Mouse (Mus musculus): ENCODE results near the gene Ccdc12.
A peak's percentile ranks its signal among the peaks of the same experiment; 100 is the strongest.

Ccdc12 gene

DNA sequence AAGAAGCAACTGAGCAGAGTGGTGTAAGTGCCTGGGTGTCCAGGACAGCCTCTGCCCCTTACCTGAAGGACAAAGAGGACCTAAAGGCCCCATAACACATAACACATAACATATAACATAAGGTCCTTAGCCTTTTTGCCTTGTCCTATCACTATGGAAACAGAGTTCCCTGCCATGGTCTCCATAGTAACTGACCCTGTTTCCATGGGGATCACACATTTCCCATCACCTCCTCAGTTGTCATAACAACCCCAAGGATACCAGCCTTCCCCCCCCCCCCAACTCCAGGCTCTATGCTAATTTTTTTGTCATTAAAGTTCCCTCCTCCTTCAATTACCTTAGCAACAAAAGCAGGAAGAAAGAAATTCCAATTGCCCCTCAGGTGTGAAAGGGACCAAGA, 6.5 kb upstream of the Ccdc12 start:
- no peak for DNase-seq

DNA sequence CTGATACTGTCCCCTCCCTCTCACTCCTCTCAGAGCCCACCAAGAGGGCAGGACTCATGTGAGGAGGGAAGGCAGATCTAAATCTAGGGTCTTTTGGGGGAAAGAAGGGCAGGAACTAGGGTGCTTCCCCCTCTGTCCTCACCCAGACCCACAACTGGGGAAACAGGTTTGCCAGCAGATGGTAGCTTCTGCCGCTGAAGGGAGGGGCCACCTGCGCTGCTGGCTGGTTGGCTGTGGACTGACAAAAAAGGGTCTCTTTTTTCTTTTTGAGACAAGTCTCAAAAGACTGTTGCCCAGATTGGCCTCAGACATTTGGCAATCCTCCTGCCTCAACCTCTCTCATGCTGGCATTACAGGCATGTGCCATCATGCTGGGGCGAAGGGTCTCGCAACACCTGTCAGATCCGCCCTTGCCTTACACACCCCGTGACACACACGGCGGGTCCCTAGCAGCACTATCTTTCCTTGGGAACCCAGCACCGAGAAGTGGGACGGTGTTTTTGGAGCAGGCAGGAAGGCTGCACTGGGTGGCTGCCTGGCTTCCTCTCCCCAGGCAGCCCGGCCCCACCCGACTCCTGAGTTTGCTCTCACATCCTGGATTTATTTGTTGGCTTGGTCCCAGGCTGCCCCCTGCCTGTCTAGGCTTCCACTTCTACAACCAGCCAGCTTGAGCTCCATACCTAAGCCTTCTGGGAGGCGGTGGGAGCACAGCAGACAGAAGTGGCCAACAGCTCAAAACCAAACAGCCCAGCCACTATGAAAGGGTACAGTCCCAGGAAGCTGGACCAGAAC, 4.2 kb upstream of the Ccdc12 start:
- DNase-seq, result no peak

DNA sequence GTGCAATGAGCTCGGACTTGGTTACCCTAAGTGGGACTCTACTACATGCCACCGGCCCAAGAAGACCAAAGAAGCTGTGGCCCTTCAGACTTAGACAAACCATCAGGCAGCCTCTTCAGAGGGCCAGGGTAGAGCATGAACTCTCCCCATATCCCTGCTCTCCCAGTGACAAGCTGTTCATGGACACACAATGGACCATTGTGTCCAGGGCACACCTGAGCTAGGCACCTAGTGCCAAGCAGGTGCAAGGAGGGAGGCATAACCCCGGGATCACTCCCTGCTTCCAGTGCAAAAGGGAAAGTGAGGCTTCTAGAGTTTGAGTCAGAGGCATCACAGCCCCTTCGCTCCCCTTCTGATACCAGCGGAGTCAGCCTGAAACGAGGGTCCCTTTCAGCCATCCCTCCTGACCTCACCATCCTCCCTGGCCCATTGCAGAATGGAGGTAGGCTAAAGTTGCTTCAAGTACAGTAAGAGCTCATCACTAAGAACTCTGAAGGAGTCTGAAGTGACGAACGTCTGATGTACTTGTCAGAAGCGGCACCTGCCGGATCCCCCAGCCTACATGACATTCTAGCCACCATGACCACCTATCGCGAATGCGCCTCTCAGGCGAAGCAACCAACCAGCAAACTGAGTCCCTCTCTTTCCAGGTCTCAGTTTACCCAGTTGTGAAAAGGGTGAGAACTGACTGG, 3.2 kb upstream of the Ccdc12 start:
- no peak for DNase-seq

DNA sequence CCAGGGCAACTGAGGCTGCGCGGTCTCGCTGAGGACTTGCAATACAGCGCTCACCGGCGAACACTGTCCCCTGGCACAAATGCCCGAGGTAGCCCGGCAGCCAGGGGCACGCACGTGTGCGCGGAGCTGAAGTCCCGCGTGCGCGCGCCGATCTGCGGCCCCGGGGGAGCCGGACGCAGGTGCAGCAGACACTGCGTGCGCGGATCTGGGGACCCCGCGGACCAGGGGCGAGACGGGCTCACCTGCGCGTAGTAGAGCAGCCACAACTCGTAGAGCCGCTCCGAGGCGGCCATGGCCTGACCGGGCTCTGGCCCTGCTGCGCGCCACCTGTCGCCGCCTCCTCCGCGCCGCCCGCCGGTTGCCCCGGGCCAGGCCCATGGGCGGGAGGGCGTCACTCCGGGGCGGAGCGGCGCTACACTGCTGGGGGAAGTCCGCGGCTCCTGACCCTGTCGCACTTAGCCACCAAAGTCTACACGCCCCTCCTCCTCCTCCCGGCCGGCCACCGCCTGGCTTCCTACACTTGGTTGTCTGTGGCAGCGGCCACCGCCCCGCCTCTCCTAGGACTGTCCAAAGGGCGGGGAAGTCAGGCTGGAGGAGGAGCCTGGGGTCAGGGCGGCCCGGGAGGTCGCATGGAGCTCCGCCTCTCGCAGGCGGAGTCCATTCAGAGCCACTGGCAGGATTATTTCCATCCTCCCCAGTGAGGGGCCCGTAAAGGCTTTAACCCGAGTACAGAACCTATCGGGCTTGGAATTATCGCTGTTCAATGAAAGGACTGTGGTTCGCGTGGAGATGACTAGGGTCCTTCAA, 2.4 kb upstream of the Ccdc12 start, which contains the start of gene Nbeal2:
Gene Nbeal2 (minus strand): TSS at position 507 of the 807 bp plus-strand sequence.
- peak; percentile 78 to 82 for DNase-seq

DNA sequence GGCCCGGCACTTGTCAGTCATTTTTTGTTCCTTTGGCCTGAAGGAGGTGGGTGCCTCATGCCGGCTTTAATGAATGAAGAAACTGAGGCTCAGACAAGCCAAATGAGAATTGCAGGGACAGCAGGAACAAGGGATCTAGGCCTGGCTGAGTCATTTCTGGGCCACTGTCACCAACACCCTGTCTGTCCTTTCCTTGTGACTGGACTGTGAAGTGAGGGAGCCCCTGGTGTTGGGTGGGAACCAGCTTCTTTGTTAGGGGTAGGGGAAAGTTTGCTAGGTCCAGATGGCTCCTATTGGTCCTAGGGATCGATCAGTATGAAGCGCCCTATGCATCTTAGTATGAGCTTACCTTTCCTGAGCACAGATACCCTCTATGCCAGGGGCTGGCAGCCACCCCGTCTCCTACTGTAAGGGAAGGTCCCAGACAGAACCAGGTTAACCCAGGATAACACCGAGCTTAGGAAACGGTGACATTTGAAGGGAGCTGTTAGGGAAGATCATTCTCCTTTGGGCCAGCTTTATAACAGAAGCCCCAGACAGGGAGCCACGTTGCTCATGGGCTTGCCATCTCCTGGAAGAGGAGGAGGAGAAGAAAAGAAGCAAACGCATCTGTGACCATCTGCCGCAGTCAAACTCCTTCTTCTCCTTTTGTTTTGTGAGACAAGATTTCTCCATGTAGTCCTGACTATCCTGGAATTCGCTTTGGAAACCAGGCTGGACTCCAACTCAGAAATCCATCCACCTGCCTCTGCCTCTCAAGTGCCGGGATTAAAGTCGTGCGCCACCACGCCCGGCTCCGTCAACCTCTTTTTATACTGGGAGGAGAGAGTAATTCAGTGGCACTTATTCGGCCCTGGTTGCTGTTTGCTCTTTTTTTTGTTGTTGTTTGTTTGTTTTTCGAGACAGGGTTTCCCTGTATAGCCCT, 1.3 kb upstream of the Ccdc12 start:
- no peak for DNase-seq

DNA sequence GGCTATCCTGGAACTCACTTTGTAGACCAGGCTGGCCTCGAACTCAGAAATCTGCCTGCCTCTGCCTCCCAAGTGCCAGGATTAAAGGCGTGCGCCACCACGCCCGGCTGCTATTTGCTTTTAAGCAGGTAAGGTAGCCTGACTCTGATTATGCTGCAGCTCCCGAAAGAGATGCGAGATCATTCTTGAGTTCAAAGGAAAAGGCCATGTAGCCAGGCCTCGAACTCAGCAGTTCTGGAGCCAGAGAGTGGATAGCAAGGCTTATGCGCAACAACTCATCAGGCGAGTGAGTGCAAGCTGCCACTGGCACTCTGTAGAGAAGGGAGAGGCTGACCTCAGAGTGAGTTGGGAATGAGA, 674 bp upstream of the Ccdc12 start:
- no peak for DNase-seq

DNA sequence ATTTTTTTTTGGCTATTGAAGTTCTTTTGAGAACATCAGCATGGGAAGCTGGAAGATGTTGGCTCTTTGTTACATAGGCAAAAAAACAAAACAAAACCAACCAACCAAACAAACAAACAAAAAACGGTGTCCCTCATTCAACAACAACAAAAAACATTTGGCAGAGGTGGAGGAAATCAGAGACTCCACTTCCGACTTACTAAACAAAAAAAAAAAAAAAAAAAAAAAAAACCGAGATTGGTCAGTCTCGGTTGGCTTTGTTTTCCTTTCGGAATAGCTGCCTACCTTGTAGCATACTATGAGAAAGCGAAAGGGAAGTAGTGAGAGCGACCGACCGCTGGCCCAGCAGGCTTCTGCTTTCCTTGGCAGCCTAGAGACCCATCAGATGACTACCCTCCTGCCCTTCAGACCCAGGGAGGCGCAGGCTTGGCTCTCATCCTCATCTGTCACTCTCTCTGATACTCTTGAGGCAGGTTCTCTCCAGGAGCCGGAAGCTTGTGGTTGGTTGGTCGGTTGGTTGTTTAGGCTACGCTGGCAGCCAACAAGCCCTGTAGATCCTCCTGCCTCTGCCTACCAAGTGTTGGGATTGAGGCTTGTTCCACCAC, 1.3 kb downstream of the Ccdc12 start:
- DNase-seq, result no peak

DNA sequence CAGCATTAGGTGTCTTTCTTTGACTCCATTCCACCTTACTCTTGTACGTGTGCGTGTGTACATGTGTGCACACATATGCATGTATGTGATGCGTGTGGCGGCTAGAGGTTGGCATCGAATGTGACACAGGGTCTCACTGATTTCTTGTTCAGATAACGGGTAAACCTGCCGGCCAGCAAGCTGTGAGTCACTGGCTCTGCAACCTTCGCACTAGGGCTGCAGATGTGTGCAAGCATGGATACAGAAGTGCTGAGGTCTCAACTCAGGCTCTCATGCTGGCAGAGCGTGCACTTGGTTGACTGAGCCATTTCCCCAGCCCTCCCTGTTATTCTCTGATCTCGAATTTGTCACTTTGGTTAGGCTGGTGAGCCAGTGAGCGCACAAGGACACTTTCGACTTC, 3.2 kb downstream of the Ccdc12 start:
- DNase-seq, result no peak

DNA sequence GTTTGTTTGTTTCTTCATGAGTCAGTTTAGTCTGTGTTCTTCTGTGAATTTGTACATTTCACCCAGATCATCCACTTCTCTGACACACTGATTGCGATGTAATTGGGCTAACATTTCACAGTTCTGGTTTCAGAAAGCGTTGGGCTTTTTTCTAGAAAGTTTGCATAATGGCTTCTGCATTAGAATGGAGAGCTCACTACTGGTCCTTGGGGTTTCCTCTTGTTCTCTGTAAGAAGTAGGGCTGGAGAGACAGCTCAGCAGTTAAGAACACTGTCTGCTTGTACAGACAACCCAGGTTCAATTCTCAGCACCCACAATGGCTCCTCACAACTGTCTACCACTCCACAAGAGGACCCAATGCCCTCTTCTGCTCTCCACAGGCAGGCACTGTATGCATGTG, 3.9 kb downstream of the Ccdc12 start:
- no peak for DNase-seq

DNA sequence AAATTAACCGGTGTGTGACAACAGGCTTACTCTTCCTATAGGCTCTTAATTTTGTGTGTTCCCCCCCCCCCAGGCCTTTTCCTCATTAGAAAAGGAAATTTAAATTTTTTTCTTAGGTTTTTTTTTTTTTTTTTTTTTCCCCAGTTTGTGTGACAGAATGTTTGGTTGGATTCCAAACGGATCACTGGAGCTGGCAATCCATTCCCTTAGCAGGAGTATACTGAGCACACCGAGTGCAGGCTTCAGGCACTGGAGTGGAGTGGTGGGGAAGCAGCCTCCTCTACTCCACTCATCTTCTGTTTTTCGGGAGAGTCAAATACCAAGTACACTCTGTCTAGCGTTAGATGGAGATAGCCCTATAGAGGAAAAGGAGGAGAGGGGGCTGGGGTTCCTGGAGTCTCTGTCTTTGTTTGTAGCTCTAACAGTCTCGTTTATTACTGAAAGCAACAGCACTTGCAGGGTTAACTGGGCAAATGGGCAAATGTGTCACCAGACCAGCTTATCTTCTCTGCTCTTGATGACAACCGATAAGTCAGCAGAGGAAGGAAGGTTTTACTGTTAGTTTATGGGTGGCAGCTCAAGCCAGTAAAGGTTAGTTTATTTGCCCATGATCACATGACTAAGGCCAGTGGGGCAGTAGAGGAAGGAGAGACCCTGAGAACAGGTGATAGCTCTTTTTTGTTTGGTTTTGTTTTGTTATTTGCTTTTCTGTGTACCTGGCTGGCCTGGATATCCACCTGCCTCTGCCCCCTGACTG, 4.7 kb downstream of the Ccdc12 start:
- no peak for DNase-seq

DNA sequence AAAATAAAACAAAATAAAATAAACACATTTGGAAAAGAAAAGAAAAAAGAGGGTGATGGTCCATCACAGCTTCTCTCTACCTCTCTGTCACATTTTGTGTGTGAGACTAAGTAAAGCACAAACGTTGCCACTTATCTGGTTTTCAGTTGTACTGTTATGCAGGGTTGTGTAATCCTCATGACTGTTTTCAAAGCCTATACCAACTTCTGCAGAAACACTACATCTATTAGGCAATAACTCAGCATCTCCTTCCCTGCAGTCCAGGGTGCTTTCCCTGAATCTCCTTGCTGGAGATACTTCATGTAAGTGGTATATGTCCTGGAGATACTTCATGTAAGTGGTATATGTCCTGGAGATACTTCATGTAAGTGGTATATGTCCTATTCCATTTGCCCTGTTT, 6.5 kb downstream of the Ccdc12 start:
- DNase-seq, result no peak

DNA sequence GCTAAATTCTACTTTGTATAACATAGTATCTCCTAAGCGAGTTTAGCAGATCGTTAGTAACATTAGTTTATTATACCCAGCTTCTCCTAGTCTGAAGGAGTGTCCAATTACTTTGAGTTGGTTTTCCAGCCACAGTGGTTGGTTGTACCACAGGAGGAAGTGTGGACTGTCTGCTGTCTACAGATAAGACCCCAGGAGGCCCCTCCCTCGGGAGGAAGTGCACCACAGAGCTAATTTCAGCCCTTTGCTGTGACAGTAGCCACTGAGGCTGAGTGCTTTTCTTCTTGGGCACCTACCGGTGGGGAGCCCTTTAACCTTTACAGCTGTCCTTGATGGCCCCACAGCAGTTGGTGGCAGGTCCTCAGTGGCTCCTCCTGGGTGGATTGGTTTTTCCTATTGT, 9.6 kb downstream of the Ccdc12 start:
- no peak for DNase-seq

DNA sequence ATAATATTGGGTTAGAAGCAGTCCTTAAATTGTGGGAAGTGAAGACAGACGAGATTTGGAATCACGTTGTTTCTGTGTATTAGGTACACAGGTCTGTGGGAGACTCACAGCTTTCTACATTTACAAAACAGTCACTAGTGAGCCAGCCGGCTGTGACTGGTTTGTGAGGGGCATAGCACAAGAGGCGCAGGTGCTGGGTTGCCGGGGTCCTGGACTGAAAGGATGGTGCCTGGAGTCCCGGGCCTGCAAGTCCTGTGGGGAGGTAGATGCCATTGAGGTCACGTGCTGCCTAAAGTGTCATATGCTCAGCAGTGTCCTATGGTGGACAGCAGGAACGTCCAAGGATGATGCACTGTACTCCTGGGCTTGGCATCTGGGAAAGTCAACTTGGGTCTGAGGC, 10.1 kb downstream of the Ccdc12 start:
- DNase-seq, result no peak

DNA sequence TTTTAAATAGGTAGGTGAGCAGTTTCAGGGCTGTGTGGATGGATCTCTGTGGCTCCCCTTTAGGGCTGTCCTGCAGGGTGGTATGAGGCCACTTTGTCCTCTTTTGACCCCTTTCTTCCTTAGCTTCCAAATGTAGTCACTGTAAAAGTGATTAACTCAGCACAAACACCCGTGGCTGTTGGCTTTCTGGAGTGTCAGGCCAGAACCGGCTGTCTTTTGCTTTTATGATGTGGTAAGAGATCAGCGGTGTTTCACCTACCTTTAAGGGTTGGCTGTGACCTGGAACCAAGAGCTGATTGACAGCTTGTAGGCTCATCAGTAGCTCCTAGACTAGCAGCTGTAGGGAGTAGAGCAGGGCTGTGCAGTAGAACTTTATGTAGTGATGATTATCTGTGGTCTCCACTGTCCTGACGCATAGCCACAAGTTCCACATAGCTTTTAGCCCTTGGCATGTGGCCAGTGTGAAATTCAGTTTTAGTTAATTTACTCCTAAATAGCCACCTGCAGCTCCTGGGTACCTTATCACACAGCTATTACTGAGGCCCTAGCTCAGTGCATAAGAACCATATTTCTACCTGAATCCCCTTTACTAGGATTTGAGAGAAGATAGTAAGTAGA, 11.0 kb downstream of the Ccdc12 start:
- no peak for DNase-seq

DNA sequence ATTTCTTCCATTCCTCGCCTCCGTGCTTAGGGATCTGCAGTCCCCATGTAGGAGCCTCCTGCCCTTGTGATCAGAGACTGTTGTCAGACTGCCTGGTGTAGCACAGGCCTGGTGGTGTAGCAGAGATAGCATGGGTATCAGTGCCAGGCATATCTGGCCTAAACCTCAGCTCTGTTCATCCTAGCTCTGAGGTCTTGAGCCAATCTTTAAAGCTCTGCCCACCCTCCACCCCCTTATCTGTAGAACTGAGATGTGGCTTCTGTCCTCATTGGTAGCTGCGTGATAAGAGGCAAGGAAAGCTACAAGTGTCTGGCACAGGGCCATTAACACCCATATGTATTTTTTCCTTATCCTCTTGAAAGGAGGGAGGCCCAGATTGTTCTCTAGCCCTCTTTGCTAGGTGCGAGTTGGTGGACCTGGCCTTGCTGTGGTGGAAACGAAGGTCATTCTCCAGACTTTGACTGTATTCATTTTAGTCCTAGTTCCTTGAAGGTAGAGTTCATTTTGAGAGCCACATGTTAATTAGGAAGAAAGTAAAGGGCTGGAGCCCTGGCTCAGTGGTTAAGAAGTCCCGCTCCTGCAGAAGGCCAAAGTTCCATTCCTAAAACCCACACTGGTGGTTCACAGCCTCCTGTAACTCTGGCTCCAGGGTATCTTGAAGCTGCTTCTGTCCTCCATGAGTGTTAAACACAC, 12.4 kb downstream of the Ccdc12 start:
- no peak for DNase-seq

DNA sequence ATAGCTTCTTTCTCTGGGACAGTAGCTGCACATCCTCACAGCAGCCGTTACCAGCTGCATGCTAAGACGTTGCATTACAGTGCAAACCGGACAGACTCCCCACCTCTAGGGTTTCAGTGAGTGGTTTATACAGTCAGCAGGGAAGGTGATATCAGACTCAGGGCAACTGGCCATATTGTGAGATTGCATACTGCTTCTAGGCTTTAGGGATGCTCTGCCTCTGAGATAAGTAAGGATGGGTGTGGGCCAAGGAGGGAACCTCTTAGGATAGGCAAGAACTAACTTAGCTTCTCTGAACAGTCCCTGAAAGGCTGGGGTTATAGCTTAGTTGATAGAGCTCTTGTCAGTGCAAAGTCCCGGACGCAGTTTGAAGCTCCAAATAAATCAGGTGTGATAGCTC, 13.5 kb downstream of the Ccdc12 start:
- no peak for DNase-seq

DNA sequence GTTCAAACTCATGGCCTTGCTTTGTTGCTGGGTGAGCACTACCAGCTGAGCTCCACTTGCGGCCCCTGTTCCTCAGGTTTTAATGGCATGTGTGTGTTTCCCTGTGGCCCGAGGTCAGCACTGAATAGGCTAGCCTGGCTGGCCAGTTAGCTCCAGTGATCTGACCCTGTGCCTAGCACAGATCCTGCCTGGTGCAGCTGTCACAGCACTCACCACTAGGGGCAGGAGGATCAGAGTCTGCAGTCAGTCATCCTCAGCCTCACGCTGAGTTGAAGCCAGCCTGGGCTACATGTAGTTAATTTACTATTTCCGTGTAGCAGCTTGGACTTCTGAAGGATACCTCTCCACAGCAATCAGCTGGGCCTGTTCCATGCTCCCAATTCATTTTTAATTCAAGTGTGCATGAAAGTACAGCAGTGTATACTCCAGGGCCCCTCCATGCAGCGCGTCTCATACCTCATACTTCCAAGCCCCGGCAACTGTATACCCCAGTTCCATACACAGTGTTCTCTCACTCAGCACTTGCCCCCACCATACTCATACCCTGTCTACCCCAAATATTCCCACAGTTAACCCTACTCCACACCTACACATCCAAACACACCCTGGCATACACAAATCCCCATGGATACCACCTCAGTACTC, 16.3 kb downstream of the Ccdc12 start:
- DNase-seq, result peak; percentile 55 to 64

DNA sequence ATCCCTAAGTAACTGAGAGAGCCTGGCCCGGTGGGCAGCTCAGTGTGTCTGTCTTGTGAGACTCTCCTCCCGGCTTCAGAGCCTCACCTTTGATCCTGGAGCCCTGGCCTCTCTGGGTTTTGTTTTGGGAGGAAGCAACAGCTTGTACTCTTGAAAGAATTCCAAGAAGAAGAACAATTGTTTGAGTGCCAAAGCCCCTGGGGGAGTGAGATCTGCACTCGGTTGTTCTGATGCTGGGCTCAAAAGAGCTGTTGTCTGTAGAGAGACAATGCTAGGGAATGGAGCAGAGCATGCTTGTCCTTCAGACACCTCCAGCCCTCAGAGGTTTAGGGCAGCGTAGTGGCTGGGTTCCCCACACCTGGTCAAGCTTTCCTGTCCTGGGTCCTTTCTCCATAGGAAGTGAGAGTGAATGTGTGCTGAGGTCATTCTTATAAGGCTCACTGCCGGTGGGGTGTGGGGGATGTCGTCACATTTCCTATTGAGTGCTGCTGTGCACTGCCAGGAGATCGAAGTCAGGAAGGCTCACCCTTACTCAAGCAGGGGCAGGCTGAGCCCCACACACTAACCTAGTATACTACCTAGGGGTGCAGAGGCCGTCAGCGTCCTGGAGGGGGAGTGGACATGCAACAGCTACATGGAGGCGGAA, 16.9 kb downstream of the Ccdc12 start:
- peak in 1 of 2 experiments; percentile 55 for DNase-seq

DNA sequence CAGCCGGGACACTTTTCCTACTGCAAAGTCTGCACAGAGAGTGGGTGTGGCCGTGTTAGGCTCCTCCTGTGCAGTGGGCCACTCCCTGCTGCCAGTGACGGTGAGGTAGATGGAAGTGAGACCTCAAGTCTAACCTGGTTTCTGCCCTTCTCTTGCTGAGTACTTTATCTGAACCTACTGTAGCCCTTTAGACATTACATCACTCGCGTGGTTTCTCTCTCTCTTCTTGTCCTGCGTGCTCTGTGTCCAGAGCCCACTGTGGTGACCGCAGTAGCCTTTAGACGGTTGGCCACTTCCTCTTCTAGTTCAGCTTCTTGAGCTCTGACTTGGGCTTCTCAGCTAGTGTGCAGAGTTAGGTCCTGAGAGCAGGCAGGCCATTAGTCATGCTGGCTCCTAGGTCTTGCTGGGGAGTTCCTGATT, 20.2 kb downstream of the Ccdc12 start:
- DNase-seq, result no peak

Data from cerebellum, postnatal 36 days (tissue).